25 mouse cellular contexts compared by ENCODE assay signal in the genomic region with DNA sequence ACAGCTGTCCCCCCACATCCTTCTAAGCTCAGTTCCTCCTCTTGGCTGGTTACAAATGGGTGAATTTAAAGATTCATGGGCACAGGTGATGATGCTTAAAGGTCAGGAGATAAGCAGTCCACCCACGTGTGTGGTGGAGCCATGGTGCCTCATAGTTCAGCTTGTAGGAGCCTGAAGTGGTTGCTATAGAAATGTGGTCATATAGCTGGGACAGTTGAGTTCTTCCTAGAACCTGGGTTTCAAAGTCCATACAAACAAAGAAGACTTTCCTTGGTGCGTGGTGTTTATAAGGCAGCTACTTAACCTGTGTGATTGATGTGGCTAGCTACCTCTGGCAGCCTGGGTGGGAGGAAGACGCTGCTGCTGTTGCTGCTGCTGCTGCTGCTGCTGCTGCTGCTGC. TPM values are rescaled to one million over a fixed set of nuclear protein-coding genes. Genes with fewer than 3 reads are reported as not detected.
"Had no signal": no experiment of that assay in that cellular context is flagged by ENCODE, and none has a peak within 500 bp of the region (broad histone marks: within the 10 kb centered on the region; RNA-seq: fewer than 3 reads in every experiment).

No protein-coding gene starts in this region.

- H3K4me2 ChIP-seq: limb, embryonic 13.5 days; liver, embryonic 12.5 days; liver, embryonic 15.5 days; lung, embryonic 15.5 days; midbrain, embryonic 13.5 days had no signal

- H3K36me3 ChIP-seq: limb, embryonic 10.5 days; limb, embryonic 13.5 days; liver, embryonic 12.5 days; liver, embryonic 15.5 days; lung, embryonic 15.5 days; midbrain, embryonic 10.5 days; midbrain, embryonic 13.5 days had no signal

- H3K4me1 ChIP-seq: limb, embryonic 10.5 days; limb, embryonic 13.5 days; liver, embryonic 12.5 days; liver, embryonic 15.5 days; lung, embryonic 15.5 days; midbrain, embryonic 10.5 days had no signal

- H3K4me3 ChIP-seq: layer of hippocampus, adult 2 months; limb, embryonic 10.5 days; limb, embryonic 13.5 days; liver, embryonic 12.5 days; liver, embryonic 15.5 days; lung, embryonic 15.5 days; megakaryocyte, embryonic 14.5 days; midbrain, embryonic 10.5 days; midbrain, embryonic 13.5 days; myocyte had no signal

- H3K9ac ChIP-seq: limb, embryonic 13.5 days; liver, embryonic 12.5 days; liver, embryonic 15.5 days; lung, embryonic 15.5 days; midbrain, embryonic 13.5 days had no signal

- DNase-seq: kidney, adult 8-10 months; kidney, postnatal 25 days; layer of hippocampus, adult 9-11 months; liver; lung, adult 18-20 months; lung, postnatal 10 days; lung, postnatal 36 days; right cerebral cortex, postnatal 14 days; right cerebral cortex, postnatal 4 days; thymus, adult 2 months; thymus, postnatal 25 days had no signal

- H3K27me3 ChIP-seq: limb, embryonic 13.5 days; liver, embryonic 12.5 days; liver, embryonic 15.5 days; lung, embryonic 15.5 days had no signal

- H3K9me3 ChIP-seq: limb, embryonic 10.5 days; limb, embryonic 13.5 days; liver, embryonic 12.5 days; liver, embryonic 15.5 days; lung, embryonic 15.5 days; midbrain, embryonic 10.5 days; midbrain, embryonic 13.5 days had no signal

- H3K27ac ChIP-seq: kidney, postnatal 0 days; layer of hippocampus, adult 2 months; limb, embryonic 10.5 days; limb, embryonic 13.5 days; liver, embryonic 12.5 days; liver, embryonic 15.5 days; lung, embryonic 15.5 days; midbrain, embryonic 10.5 days; midbrain, embryonic 13.5 days; stomach, postnatal 0 days had no signal

- ATAC-seq: liver, embryonic 12.5 days; midbrain, embryonic 13.5 days; midbrain, embryonic 16.5 days had no signal

RNA-seq across cellular contexts. Expression of a gene that starts 39.4 kb away (rescaled TPM):
- total RNA-seq: monocyte, adult 5-6 weeks had no signal
- polyA plus RNA-seq: myocyte had no signal
